Comparison of ENCODE assay signal across 16 mouse cellular contexts in the genomic region with DNA sequence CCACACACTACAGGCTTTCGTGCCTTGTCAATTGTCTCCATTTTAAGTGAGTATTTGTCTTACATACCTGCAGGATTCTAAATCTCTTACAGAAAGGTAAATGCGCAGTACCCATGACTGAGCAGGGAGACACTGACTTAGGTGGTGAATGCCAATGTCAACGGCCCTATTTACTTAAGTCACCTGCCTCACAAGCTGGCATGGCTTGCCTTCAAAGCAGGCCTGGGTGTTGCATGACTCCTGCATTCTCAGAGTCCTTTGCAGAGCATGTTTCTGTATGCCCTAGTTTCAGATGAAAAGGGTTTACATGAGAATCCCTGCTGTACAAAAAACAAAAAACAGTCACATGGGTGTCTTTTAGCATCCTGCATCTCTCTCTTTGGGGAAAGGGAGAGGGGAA.
"Had no signal": no experiment of that assay in that cellular context is flagged by ENCODE, and none has a peak within 500 bp of the region (broad histone marks: within the 10 kb centered on the region; RNA-seq: fewer than 3 reads in every experiment).

No protein-coding gene starts in this region.

- H3K9ac ChIP-seq: lung, embryonic 15.5 days; midbrain, embryonic 13.5 days; midbrain, embryonic 15.5 days; neural tube, embryonic 12.5 days; stomach, embryonic 15.5 days had no signal

- H3K9me3 ChIP-seq: lung, embryonic 15.5 days; megakaryocyte, embryonic 14.5 days; midbrain, embryonic 13.5 days; midbrain, embryonic 15.5 days; neural tube, embryonic 12.5 days; stomach, embryonic 15.5 days had no signal

- H3K4me1 ChIP-seq: midbrain, embryonic 15.5 days; neural tube, embryonic 12.5 days; stomach, embryonic 15.5 days had no signal

- DNase-seq: lung, adult 2 months; lung, postnatal 14 days; lung, postnatal 36 days; right cerebral cortex, postnatal 14 days; thymus, adult 2 months; thymus, postnatal 25 days; thymus, postnatal 4 days had no signal

- ATAC-seq: lung, postnatal 0 days; midbrain, embryonic 13.5 days; midbrain, embryonic 15.5 days had no signal

- H3K4me2 ChIP-seq: lung, embryonic 15.5 days; midbrain, embryonic 13.5 days; midbrain, embryonic 15.5 days; neural tube, embryonic 12.5 days; stomach, embryonic 15.5 days had no signal

- H3K27me3 ChIP-seq: lung, embryonic 15.5 days; megakaryocyte, embryonic 14.5 days; neural tube, embryonic 12.5 days; stomach, embryonic 15.5 days had no signal

- H3K4me3 ChIP-seq: lung, embryonic 15.5 days; megakaryocyte, embryonic 14.5 days; midbrain, embryonic 13.5 days; midbrain, embryonic 15.5 days; neural tube, embryonic 12.5 days; stomach, embryonic 15.5 days had no signal

- H3K27ac ChIP-seq: lung, embryonic 15.5 days; macrophage; midbrain, embryonic 13.5 days; midbrain, embryonic 15.5 days; neural tube, embryonic 12.5 days; stomach, embryonic 15.5 days; stomach, postnatal 0 days had no signal

- H3K36me3 ChIP-seq: lung, embryonic 15.5 days; midbrain, embryonic 13.5 days; midbrain, embryonic 15.5 days; neural tube, embryonic 12.5 days; stomach, embryonic 15.5 days had no signal
